Mouse (Mus musculus) kidney, postnatal 25 days (tissue): ENCODE measurements at regions not wholly inside any gene's neighbourhood (a gene's known extent, or its start where the extent isn't known, plus 50 kb on each side); places are given as distances from the start of the nearest gene placed in this dataset.
"Not testable (repeated sequence)": the region's sequence is repeated elsewhere in the genome, so short reads cannot be mapped to it uniquely, and the experiment has no call there.

Experiments
- DNase-seq, 2 experiments: peaks; one replicate each; pipeline ENCODE4 v3.0.0; 2021; ENCODE audit warnings: mixed read lengths in 2 of 2

GRCm38 (mm10) chr4:97509576-97509975 lies 263.0 kb upstream of the Nfia start:
- no peak for DNase-seq

DNA sequence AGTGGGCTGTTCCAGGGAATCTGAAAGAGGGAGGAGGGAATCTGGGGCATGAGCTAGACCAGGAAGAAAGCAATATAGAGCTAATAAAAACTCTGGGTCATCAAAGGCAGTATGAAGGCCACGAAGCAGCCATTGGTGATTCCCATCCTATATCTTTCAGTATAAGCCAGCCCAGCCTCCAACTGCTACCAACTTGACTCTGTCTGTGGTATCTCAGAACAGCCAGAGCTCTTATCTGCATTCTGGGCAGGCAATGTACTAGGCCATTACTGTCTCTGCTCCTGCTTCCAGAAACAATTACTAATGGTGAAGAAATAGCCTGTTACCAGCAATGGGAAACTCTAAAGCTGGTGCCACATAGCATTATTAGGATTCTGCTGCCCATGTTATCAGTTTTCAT lies 266.8 kb upstream of the Nfia start:
- DNase-seq: no peak

- DNase-seq: no peak
Measured at GRCm38 (mm10) chr4:97491248-97491804, 281.2 kb upstream of the Nfia start.

DNA sequence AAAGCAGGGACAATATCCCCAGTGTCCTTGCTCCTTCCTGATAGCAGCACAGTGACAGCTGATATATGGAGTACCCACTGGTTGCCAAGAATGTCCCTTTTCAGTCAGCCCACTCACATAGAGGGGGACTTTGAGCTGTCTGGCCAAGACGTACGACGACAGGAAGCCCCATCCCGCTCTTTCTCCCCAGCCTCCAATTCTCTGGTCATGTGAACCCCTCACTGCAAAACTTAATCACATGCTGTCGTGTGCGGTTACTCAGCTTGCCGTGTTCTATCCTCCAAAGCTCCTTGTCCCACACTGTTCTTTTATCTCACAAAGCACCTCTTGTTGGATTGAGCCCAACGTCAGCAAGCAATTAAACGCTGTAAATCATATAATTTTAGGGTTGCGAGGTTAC lies 286.2 kb upstream of the Nfia start:
- peak; percentile 3 to 25 for DNase-seq

DNA sequence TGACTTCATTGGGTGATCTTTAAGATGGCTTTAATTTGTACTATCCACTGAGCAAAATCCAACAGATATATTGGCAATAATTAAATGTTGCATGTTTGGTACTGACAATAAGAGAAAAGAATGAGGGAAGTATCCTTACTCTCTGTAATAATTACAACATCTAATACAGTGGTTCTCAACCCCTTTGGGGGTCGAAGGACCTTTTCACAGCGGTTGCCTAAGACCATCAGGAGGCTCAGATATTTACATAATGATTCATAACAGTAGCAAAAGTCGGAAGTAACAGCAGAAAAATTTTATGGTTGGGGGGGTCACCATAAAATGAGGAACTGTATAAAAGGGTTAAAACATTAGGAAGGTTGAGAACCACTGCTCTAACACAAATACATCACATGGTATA lies 287.3 kb upstream of the Nfia start:
- DNase-seq: no peak

- no peak for DNase-seq
Measured at GRCm38 (mm10) chr4:97482701-97483246, 289.8 kb upstream of the Nfia start.

GRCm38 (mm10) chr4:97481836-97482235 lies 290.7 kb upstream of the Nfia start:
- no peak for DNase-seq

GRCm38 (mm10) chr4:97476571-97477190 lies 293.7 kb upstream of the Gm10192 start:
- peak; percentile 54 to 82 for DNase-seq

DNA sequence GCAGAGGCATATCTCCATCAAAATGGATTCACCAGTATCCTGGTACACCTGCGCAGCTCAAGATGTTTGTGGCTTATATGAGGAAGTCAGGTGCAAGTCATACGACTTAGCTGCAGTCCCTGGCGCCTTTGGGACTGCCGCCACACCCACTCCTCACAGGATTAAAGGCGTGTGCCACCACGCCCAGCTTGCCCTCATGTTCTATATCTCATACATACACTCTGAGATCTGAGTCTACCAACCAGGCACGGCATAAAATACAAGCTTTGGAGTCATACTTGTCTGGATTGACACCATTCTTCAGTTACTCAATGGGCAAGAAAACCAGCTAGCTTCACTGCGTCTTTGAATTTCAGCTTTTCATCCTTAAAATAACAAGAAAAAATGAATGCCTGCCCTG lies 290.5 kb upstream of the Gm10192 start:
- DNase-seq: not testable (repeated sequence)

- peak in 1 of 2 experiments; percentile 25 for DNase-seq
Measured at GRCm38 (mm10) chr4:97465932-97466666, 283.1 kb upstream of the Gm10192 start.

- no peak for DNase-seq
Measured at GRCm38 (mm10) chr4:97465517-97465916, 282.6 kb upstream of the Gm10192 start.

- no peak for DNase-seq
Measured at GRCm38 (mm10) chr4:97461177-97461576, 278.2 kb upstream of the Gm10192 start.

DNA sequence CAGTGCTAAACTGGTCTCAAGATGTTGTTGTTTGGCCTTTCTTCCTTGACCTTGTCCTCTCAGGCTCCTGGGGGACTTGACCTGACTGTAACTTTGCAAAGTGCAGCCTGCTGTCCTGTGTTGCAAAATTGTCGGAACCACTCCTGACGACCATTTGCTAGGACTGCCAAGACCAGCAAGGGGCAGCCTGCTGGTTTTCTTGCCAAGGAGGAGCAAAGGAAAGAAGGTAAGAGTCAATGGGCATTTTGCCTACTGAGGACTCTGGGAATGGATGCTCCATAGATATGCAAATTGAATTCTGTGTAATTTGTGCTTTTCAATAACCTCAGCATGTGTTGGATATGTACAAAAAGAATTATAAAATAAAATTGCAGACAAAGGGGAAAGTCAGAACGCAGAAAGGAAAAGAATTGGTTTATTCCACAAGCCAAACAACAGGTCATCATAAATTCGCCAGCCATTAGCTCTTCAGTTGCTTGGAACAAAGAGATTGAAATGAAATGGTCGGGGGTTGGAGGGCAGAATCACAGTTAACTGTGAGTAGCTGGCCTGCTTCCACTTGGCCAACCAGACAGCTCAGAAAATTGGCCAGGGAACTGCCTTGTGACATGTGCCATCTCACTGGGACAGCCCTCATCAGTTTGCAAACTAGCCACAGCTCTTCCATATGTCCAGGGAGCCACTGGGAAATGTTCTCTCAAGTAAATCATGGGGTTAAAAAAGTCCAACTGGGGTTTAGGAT lies 256.5 kb upstream of the Gm10192 start:
- peak in 1 of 2 experiments; percentile 39 for DNase-seq

- DNase-seq: no peak
Measured at GRCm38 (mm10) chr4:97432681-97433080, 249.7 kb upstream of the Gm10192 start.

DNA sequence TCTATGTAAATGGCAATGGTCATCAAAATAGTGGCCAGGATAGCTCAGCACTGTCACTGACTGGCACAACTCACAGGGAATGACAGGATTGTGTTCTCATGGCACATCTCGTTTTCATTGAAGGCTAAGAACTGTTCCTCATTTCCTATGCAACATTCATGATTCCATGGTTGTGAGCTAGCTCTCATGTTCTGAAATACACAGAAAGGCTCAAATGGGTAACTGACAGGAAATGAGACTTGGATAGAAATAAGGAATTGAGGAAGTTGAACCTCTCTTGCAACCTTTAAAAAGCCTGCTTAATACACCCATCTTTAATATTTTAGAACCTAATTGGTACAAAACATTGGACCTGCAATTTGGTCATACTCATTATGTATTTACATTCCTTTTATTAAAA lies 249.1 kb upstream of the Gm10192 start:
- no peak for DNase-seq

- DNase-seq: no peak
Measured at GRCm38 (mm10) chr4:97431239-97431638, 248.3 kb upstream of the Gm10192 start.

DNA sequence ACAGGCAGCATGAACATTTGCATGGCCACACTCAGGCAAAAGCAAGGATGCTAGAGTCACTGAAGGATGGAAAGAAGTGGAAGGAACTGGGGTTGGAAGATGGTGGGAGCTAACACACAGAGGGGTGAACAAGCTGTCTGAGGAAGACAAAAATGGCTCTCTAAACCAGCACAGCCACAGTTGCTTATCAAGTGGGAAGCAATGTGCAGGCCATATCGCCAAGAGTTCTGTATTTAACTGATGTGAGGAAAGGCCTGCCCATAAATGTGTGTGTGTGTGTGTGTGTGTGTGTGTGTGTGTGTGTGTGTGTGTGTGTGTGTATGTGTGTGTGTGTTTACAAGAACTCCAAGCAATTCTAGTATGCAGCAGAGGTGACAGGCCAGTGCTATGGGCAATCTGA lies 236.9 kb upstream of the Gm10192 start:
- DNase-seq: no peak

DNA sequence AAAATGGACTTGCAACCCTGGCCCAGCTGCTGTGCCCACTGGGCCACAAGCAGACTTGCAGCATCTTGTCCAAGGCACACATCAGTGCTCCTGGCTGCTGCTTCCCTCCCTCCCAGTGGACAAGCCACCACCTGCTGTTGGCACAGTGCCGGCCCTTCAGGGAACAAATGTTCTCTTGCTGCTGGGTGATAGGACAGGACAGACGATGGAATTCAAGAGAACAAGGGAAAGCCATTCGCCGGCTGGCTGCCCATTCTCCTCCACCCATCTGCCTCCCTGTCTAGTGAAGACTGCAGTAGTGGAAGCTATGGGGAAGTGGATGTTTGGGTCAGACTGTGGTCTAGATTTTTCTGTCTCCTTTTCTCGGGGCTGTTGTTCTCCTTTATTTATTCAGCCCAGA lies 235.7 kb upstream of the Gm10192 start:
- peak; percentile 27 to 71 for DNase-seq

- no peak for DNase-seq
Measured at GRCm38 (mm10) chr4:97417943-97418342, 235.0 kb upstream of the Gm10192 start.

DNA sequence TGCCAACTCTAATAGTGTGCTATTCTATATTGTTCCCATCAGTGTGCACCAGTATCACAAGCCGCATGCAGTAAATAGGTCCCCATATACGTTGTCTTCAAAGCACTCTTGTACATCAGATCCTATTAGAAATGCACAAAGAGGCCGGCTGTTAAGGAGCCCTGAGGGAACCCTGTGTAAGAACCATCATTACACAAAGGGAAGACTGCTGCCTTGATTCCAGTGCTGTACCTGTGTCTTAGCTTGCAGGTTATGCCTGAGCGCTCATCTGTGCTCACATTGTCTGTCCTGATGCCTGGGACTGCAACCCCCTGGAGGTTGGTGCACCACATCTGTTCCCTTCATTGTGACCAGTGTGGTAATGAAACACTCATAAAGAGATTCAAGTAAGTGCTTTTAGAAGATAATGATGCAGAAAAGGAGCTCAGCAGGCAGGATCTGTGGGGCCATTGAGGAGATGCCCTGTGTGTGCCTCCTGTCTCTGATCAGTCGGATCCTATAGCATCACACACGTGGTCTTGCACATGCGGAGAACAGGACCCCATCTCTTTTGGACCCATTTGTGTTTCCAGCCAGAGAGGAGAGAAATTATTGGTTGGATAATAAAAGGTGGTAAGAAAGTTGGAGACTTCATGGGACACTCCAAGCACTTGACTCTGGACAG lies 225.8 kb upstream of the Gm10192 start:
- DNase-seq: no peak

GRCm38 (mm10) chr4:97394697-97395280 lies 211.8 kb upstream of the Gm10192 start:
- DNase-seq: no peak

- peak; percentile 68 to 73 for DNase-seq
Measured at GRCm38 (mm10) chr4:97381084-97381483, 198.1 kb upstream of the Gm10192 start.
